Mouse (Mus musculus) central nervous system, embryonic 11.5 days (tissue): ENCODE results near the gene Nupr1l. TPM values are rescaled to one million over a fixed set of nuclear protein-coding genes. Genes with fewer than 3 reads are reported as not detected.

Experiments
- polyA plus RNA-seq: library from polyadenylated mRNA; depleted of rRNA; stranded (reverse); fragments of >200 nt; gene quantifications from 2 replicates; pipeline ENCODE4 v1.2.3, GENCODE M21; 2012; rRNA removed

The Nupr1l gene
- 3.0 and 4.3 TPM in 2 replicates for polyA plus RNA-seq

DNA sequence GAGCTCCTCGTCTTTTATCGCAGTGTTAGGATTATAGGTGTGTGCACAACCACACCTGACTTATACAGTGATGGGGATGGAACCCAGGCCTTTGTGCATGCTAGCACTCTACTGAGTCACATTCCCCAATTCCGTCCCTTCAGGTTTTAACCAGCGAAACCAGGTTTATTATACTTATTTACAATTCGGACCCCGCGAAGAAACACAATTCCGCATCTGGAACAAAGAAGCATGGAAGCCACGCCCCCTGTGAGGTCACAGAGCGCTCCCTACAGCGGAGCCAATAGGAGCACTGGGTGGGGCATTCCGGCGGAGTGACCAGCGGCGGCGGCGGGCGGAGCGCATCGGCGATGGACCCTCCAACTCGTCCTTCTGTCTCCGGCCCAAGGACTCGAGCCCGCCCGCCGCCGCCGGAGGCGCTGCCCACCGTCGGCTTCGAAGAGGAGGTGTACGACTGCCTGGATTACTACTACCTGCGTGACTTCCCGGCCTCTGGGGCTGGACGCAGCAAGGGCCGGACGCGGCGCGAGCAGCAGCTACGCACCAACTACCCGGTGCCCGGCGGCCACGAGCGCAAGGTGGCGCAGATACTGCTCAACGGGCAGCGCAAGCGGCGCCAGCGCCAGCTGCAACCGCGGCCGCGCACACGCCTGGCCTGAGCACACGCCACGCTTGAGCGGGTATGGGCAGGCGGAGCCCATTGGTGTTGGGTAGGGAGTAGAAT lies at the start of gene Nupr1l:
Gene Nupr1l (plus strand): TSS at position 299 of the 724 bp plus-strand sequence.

DNA sequence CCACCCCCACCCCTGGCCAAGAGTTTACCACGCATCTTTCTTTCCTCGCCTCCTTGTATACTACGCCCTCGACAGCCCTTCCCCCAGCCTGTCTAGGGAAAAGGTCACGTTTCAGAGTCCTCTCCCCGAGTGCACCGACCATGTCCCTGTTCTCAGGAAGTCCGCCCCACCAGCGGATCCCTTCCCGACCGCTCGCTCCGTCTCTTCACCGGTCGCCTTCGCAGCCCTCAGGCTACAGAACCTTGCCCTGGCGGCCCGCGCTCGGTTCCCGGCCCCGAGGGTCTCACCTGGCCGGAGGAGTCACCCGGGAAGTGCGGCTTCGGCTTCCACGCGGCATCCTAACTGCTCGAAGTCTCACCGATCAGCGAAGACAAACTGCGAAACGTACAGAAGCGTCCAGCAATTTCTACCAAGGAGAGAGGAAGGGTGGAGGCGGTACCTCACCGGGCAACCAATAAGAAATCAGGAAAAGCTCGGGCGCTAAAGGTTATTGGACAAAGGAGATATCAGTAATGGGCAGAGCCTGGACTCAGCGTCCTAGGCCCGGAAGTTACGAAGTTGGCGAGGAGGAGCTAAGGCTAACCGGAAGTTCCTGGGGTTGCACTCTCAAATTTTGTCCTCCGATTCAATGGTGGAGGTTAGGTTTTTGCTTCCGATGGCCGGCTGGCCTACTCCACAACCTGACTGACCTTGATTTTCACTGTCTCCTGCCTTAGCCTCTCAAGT lies 21.3 kb upstream of the Nupr1l start, which contains the start of gene Chchd2:
Gene Chchd2 (minus strand): TSS at position 560 of the 726 bp plus-strand sequence.

GRCm38 (mm10) chr5:129895198-129896088 lies 12.9 kb upstream of the Nupr1l start, which contains the start of gene Zbed5:
Gene Zbed5 (plus strand): TSS chr5:129895723.

GRCm38 (mm10) chr5:129898449-129898848 lies 9.9 kb upstream of the Nupr1l start, which contains the start of gene Phkg1:
Gene Phkg1 (minus strand): TSS chr5:129898549.

DNA sequence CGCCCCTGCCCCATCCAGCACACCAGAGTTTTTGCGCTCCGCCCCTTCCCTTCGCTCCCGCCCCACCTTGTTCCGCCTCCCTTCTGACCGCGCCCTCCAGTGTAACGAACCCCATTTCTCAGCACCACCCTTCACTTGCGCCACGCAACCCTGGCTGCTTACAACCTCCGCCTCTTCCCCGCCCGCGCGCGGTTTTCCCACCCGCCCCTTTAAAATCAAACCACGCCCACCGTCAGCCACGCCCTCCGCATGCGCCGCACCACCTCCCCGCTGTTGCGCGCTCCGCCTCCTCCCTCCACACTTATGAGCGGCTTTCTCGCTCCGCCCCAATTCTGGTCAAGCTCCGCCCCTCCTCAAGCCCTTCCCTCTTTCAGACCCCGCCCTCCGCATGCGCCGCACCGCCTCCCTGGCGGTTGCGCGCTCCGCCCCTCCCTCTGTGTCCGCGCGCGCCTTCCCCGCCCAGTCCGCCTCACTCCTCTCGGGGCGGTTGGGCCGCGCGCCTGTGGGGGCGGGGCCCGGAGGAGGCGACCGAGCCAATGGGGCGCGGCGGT lies 33.2 kb downstream of the Nupr1l start, which contains the start of gene Vkorc1l1:
Gene Vkorc1l1 (plus strand): TSS at position 476 of the 551 bp plus-strand sequence.

Other genes with a start within 250 kb of the Nupr1l start
- gene Zfp11, start 238.4 kb upstream of the Nupr1l start, polyA plus RNA-seq, result 3.2 and 6.1 TPM in 2 replicates
- gene Sept14, start 200.0 kb upstream of the Nupr1l start, polyA plus RNA-seq, result not detected in 2 replicates
- gene Mrps17, start 193.0 kb upstream of the Nupr1l start, polyA plus RNA-seq, result 95.9 and 127 TPM in 2 replicates
- 41.6 and 65.7 TPM in 2 replicates for gene Nipsnap2, start 183.5 kb upstream of the Nupr1l start, polyA plus RNA-seq
- 17.9 and 22.6 TPM in 2 replicates for gene Psph, start 121.1 kb upstream of the Nupr1l start, polyA plus RNA-seq
- gene Sumf2, start 61.6 kb upstream of the Nupr1l start, polyA plus RNA-seq, result 36.9 and 41.2 TPM in 2 replicates
- gene Chchd2, start 21.1 kb upstream of the Nupr1l start, polyA plus RNA-seq, result 620 and 774 TPM in 2 replicates
- gene Zbed5, start 12.8 kb upstream of the Nupr1l start, polyA plus RNA-seq, result 5.5 and 9.3 TPM in 2 replicates
- 0.10 and 0.15 TPM in 2 replicates for gene Phkg1, start 10.0 kb upstream of the Nupr1l start, polyA plus RNA-seq
- gene Vkorc1l1, start 33.4 kb downstream of the Nupr1l start, polyA plus RNA-seq, result 21.3 and 36.1 TPM in 2 replicates
- 18.3 and 26.6 TPM in 2 replicates for gene Gusb, start 94.5 kb downstream of the Nupr1l start, polyA plus RNA-seq
- 17.5 and 20.5 TPM in 2 replicates for gene Asl, start 120.7 kb downstream of the Nupr1l start, polyA plus RNA-seq
- gene Crcp, start 120.8 kb downstream of the Nupr1l start, polyA plus RNA-seq, result 46.3 and 53.2 TPM in 2 replicates
- gene Tpst1, start 164.8 kb downstream of the Nupr1l start, polyA plus RNA-seq, result 25.8 and 37.6 TPM in 2 replicates
- gene Kctd7, start 236.3 kb downstream of the Nupr1l start, polyA plus RNA-seq, result 3.8 and 4.8 TPM in 2 replicates